Mouse (Mus musculus) natural killer cell, adult 2 months (primary cell): ENCODE results near the gene Snx9.

Experiments used
- DNase-seq, 2 experiments: peaks; one replicate each; pipeline ENCODE4 v3.0.0; 2022; ENCODE audit warnings: low spot score in 2 of 2

Gene Snx9

DNA sequence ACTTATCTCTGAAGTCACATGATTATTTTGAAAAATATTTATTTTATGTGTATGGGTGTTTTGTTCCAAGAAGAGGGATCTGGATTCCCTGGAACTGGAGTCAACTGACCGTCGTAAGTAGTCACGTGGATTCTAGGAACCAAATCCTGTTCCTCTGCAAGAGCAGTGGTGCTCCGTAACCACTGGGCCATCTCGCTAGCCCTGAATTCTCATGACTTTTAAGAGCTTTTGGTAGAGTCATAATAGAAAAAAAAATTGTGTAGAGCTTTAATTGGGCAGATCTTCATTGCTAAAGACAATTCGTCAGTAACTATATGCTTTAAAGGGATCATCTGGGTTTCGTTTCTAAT is 2.5 kb downstream of the Snx9 start:
- no peak for DNase-seq

DNA sequence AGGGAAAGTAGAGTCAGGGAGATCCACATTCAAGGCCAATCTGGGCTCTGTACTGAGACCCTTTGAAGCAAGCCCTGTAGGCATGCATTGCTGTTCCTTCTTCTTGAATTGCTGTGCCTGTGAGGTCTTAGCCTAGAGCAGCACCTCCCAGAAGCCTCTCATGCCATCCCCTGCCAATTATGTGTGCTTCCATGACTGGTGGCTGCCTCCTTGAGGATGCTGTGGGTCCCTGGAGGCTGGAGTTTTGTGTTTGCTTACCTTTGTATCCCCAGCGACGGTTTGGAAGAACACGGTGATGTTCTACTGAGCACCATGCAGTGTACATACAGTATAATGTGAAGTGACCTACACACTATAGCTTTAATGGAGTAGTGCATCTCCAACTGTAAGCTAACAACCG is 4.2 kb downstream of the Snx9 start:
- DNase-seq, result no peak

DNA sequence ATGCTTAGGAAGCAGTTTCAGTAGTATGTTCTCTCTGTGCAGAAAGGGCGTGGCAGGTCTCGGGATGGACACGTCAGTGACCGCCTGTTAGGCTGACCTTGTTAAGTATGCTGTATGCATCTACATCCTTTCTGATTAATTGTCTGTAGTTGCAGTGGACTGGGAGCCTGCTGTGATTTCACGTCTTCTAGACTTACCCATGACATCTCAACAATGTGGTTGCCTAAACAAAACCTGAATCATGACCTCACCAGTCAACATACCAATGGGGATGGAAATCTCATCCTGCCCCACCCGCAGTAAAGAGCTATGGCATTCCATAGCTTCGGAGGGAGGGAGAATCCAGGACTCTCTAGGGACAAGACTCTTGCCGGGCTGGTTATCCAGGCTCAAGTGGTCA is 5.0 kb downstream of the Snx9 start:
- no peak for DNase-seq

DNA sequence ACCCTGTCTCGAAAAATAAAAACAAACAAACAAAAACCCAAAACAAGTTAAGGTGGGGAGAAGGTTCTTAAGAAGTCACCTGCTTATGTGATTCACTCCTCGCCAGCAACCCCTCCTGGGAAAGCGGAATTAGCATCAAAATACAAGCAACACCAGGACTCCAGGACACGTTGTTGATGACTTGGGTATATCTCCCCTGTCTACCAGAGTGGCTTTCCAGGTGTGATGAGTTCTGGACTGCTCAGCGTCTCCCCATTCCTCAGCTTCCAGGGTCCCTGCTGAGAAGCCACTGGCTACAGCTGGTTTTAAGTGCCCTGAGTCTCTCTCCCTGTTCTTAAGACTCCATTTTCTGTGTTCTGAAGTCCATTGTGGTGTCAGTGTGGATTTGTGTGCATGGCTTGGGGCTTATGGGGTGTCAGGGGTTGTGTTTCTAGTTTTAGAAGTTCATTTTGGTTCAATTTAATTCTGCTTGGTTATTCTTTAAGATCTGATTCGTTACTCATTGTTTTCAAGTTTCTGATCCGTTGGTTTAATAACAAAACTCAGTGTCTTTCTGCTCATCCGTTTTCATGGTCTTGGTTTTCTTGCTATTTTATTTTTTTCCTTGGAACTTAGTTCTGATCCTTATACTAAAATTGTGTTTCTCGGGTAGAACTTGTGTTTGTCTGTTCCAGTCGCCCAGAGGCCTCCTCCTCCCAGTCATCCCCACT is 7.7 kb downstream of the Snx9 start:
- DNase-seq, result no peak

DNA sequence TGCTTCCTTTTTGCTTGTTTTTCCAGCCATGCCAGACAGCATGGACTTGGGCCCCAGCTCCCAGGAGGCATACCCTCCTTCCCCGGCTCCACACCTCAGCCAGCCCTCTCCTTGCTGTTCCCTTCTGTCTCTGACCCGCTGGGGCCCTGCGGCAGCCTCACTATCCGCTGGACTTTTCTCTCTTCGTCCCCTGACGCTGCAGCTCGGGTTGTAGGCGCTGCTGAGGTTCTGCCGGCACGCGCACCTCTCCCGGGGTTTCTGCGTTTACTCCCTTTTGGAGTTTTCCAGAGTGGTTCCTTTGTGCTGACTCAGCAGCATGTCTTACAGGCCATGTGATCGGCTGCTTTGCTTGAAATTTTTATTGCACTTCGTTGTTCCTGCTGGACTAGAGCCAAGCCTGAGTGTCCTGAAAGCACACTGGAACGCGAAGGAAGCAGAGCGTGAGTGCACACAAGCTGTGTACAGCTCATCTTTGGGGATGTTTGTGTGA is 8.3 kb downstream of the Snx9 start:
- no peak for DNase-seq

DNA sequence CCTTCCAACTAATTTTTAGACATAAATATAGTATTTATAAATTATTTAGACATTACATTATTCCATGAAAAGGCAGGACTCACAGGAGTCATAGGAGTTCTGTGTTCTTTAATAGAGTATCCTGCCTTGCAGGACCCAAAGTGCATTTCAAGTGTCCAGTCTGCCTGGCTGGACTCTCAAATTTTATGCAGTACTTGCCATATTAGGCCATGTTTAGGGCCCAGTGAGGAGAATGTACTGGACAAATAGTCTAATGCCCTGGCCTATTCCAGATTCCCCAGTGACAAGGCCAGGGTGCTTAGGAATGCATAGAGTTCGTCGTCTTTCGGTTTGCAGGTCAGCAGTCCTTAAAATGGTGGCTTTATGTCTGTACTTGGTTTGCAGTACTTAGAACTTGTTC is 8.9 kb downstream of the Snx9 start:
- DNase-seq, result no peak

DNA sequence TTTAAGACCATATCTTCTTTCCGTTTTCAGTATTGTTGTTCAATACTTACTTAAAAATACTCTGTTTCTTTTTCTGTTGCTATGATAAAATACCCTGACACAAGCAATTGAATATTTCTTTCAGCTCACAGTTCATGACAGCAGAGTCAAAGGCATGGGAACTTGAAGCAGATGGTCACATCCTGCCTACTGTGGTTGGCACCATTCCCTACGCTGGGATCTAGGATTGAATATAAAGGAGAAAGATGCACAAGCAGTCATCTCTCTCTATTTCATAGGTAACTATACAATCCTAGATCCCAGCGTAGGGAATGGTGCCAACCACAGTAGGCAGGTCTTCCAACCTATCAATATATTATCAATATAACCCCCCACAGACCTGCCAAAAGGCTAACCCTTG is 9.3 kb downstream of the Snx9 start:
- no peak for DNase-seq

DNA sequence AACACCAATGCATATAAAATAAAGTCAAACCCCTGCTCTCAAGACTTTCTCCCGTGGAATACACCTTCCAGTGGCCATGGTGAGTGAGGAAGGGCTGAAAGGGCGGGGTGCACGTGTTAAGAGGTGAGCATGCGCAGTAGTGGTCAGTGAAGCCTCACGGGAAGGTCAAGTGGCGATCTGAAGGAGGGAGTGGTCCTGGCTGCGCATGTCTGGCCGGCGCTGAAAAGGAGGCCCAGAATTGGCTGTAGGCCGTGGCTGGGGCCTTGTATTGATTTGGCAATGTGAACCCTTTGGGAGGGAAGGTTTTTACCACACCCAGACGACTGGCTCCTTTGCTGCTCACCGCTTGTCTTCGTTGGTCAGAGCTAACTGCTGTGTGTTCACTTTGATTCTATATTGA is 12.8 kb downstream of the Snx9 start:
- DNase-seq, result no peak

DNA sequence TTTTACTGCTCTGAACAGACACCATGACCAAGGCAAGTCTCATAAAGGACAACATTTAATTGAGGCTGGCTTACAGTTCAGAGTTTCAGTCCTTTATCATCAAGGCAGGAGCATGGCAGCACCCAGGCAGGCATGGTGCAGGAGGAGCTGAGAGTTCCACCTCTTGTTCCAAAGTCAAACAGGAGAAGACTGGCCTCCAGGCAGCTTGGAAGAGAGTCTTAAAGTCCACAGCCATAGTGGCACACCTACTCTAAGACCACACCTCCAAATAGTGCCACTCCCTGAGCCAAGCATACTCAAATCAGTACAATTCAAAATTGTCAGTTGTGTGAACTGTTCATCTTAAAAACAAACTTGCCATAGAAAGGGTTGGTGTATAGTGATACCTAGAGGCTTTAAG is 14.4 kb downstream of the Snx9 start:
- DNase-seq, result no peak

DNA sequence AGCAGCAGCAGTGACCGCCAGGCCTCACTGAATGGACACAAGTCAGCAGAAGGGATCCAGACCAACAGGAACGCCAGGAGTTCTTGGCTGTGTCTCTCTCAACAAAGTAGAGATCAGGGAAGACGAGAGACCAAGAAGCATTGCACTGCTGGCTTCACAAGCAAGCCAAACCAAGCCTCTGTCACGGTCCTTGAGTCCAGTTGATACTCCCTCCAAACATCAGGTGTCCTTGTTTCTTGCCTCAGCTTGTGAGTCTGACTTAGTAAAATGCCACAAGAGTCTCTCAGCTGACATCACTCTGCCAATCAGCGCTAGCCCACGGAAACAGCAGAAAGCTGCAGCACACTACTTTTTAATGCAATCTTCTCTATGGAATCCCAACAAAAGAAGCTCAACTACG is 15.3 kb downstream of the Snx9 start:
- no peak for DNase-seq

DNA sequence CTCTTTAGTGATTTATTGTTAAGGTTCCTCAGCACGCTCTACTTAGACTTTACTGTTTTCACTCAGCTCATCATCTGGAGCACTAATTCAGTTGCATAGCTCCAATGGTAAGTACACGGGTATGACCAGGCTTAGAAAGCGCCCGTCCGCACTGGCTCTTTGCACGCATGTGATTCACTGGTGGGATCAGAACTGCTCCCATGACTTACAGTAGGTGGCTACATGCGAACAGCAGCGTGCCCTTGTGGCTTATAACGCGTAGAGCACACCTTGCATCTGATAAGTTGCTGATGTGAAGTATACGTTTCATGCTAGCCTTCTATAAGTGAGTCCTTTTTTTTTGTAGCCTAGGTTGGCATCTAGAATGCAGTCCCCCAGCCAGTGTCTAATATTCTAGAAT is 16.1 kb downstream of the Snx9 start:
- no peak for DNase-seq

DNA sequence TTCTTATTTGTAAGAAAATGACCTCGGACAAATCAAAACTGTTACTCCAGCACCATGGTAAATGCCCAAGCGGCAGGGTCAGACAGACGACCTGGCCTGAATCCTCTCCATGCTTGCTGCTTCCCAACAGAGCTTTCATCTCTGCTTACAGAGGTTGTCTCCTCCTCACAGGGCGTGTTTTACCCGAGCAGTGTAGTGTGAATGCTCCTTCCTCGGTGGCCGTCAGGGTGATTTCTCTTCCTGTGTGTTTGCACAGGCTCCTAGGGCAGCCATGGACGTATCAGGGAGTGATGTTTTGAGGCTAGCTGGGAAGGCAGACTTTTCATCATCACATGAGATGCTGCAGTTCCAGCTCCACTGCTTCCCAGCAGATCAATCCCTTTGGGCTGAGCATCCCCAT is 17.1 kb downstream of the Snx9 start:
- no peak for DNase-seq

DNA sequence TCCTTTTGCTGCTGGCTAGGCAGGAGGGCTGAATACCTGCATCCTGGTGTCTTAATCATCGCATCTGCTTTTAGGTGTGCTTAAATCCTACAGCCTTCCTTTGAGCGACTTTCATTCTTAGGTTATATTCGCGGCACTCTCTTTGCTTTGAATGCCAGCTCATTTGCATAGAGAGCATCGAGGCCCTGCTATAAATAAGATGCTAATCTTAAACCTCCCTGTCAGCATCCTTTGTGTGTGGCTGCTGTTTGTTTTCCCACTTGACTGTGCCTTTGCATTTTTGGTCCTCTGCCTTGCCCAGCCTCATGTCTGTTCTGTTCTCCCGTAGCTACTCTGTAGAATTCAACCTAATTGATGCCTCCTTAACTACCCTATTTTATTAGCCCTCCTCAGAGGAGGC is 21.2 kb downstream of the Snx9 start:
- DNase-seq, result no peak

DNA sequence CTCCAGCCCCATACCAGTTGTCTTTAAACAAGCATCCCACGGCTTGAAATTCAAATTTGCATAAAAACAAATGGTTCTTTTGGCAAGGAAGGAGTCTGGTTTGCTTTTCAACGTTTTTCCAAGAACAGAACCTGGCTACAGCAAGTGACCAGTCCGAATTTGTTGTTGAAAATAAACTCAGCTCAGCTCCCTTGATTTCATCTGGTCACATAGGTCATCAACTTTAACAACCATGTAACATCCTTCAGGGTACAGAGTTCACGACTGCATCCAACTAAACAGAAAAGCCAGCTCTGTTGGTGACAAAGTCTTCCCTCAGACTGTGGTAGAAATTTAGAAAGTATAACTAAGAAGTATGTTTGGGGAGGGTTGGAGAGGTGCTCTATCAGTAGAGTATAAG is 21.7 kb downstream of the Snx9 start:
- DNase-seq, result no peak

DNA sequence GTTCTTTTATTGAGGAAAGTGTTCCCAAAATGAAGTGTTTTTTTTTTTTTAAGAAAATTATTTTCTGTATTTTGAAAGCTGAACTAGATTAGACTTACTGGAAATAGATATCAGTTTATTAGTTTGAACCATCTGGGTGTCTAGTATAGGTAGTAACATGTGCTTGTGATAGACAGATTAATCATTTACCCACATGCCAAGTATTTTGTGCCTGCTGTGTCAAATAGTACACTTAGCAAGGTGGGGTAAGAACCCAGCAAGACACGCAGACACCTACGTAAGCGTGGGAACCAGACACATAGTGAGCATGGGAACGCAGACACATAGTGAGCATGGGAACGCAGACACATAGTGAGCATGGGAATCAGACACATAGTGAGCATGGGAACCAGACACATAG is 22.6 kb downstream of the Snx9 start:
- DNase-seq, result no peak

DNA sequence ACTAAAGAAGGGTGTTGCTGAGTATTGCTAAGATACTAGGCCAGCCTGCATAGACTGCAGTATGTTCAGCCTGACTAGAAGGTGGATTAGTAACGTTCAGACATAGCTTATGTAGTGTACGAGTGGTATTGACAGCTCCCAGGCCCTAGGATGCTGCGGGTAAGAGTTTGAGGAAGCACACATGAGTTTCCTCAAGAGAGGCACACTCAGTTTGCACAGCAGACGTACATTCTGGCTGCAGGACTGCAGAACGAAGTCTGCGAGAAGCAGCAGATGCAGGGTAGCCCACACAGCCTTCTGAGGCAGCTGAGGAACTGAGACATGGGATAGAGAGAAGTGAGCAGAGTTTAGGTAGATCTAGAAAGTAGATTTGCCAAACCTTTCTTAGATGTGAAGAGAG is 26.3 kb downstream of the Snx9 start:
- no peak for DNase-seq

DNA sequence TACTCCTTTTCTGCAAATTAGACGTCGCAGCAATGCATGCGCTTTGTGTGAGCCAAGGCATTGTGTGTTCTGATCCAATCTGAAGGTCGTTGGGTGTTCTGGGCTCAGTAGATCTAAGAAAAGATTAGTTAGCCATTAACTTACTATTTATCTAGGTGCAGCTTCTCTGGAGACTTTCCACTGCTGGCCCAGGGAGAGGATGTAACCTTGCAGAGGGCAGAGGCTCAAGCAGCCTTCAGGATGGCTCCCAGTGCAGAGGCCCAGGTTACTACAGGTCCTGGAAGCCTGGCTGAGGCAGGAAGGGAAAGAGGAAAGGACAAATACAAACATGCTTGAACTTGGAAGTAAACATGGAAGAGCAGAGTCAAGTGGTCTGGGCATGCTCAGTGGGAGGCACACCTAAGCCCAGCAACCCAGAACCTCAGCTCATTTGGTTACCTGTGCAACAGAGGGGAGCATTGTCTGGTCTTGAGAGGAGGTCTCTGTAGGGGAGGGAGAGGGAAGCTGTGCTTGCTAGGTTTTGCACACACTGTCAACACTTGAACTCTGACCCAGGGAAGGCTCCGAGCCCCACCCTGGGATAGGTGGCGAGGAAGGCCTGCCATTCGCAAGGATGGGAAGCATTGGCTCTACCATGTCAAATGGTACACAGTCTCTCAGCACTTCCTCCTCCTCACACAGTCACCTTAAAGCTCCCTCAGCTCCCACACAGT is 27.3 kb downstream of the Snx9 start:
- DNase-seq, result no peak

DNA sequence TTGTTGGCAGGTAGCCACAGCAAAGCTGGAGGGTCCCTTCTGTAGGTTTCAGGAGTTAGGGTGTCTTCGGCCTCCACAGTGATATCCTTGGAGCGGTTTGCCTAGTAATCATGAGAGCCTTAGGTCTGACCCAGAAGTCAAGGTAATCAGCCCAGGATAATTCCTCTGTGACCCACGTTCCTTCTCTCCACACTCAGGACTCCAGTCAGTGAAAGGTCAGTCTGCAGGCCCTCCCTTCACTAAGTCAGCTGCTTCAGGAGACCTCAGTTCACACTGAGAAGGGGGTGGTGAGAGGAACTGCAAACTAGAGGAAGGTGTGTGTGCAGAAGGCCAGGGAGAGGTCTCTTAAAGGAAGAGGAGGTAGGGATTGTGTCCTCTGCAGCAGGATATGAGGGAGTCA is 28.3 kb downstream of the Snx9 start:
- DNase-seq, result no peak

DNA sequence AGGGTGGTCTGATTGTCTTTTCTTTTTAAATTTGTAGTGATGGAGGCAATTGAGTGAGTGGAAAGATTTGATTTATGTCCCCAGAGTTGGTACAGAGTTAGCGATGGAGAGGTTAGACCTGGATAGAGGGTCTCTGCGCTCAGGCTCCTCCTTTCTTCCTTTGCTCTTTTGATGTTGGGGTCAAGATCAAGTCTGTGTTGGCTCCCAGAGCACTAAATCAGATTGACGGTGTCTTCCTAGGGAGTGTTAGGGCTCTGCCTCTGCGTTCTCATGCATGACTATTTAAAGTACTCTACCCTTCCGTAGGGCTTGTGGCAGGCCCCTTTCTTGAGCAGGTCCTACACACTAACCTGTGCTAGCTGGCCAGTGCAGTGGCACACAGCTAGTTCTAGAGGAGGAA is 28.9 kb downstream of the Snx9 start:
- no peak for DNase-seq

DNA sequence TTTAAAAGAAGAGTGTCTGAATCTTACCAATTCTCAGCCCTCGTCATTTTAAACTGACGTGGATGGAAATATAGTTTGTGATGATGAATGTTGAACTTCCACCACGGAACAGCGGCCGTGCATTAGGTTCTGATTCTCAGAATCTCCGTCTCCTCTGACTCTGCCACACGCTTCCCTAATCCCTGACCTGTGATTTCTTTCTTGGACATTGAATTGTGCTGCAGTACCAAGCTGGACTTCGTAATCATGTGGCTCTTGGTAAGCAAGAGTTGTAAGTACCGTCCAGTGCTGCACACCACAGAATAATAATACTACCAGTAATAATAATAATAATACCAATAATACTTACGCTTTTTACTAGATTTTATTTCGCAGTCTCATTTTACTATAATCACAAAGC is 29.6 kb downstream of the Snx9 start:
- no peak for DNase-seq

DNA sequence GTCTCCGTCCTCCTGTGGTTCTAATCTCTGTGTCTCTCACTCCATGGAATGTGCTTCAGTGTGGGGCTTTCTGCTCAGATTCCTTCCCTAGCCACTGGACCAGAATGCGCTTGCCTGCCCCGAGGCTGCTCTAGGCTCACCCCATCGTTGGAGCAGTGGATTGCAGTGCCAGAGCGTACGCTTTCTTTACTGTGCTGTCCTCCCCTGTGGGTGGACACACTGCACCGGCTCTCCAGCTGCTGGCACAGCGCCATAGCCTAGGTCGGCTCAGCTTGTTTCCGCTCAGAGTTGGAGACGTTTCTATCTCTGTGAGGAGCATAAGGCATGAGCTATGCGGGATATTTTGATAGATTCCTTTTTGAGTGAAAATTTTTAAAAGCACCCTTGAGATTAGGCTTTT is 31.4 kb downstream of the Snx9 start:
- DNase-seq, result no peak

DNA sequence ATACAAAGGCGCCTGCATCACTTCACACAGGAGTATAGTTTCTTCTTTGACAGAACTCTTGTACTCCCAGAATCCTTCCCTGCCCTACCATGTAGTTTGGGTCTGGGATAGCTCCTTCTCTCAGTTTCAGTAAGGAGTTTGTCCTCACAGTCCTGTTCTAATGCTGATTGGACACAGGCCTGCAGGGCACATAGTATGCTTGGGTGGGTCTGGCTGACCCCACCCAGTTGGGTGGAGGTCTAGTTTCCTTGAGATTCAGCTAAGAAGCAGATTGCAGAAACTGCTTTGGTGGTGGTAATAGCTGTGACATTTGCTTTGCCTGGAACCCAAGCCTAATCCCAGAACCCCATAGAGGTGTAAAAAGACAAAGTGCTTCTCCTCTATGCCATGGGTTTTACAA is 33.4 kb downstream of the Snx9 start:
- no peak for DNase-seq

DNA sequence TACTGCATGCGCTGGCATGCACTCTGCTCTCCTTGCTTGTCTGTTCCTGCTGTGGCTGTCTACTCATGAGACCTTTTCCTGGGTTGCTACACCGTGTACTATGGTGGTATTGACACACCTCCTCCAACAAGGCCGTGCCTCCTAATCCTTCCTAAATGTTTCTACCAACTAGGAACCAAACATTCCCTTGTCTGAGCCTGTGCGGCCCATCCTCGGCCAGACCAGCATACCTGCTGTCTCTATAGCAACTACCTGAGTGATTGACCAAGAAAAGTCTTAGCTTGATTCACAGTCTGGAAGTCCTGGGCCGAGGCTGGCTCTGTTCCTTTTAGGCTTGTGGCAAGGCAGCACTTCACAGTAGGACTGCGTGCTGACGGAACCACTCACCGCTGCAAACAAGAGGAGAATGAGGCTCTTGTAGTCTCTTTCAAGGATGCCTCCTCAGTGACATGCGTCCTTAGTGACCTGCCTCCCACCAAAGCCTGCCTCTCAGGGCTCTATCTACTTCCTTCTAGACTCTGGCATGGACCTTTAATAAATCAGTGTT is 36.6 kb downstream of the Snx9 start:
- no peak for DNase-seq

DNA sequence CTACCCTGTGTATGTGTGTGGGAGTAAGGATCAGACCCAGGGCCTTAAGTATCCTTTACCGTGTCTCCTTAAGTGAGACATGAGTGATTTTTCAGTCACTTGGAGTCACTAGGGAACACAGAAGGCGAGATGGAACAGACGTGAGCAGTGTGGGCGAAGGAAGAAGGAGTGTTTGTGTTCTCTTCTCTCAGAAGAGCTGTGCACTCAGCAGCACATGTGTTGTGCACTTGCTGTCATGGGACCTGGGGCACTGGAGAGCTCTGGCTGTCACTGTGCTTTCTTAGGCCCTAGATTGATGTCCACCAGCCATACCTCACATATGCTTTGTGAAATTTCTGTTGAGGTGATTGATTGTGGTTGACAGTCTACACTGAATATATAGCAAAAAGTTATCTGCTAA is 37.7 kb downstream of the Snx9 start:
- no peak for DNase-seq
